Mouse (Mus musculus): ENCODE results near the gene Ptprq.

Gene Ptprq

DNA sequence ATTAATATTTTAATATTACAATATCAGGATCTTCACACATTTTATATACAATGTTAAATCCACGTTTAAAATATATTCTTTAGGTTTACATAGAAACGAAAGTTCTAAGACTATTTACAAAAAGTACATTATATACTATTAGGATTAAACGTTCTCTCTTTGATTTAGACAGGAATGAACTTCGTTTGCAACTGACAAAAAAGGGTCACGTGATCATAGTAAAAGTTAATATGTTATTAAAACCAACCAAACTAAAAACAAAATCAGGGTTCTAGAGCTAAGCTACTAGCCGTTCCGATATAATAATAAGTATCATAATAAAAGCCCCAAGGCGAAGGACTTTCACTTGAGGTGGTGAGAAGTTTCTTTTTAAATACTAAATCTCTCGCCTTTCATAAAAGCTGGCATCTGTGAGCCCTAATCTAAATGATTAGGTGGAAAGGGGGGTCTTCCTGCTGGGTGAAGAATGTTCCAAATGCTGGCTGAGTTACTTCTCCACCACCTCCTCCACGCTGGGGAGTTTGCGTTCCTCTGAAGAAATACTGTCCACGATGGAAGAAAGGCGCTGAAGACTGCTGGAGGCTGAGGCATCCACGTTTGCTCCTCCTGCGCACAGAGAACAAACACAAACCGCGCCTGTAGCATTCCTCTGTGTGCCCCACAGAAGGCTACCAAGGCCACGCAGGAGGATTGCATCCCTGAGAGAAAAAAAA, 226.8 kb downstream of the Ptprq start:
- DNase-seq (ENCODE audit: low spot score in 2 of 2): no peak

GRCm38 (mm10) chr10:107488654-107489315, 231.1 kb downstream of the Ptprq start:
- no peak for DNase-seq (ENCODE audit: low spot score in 2 of 2)

GRCm38 (mm10) chr10:107486770-107487169, 233.1 kb downstream of the Ptprq start:
- no peak for DNase-seq (ENCODE audit: low spot score in 2 of 2)

DNA sequence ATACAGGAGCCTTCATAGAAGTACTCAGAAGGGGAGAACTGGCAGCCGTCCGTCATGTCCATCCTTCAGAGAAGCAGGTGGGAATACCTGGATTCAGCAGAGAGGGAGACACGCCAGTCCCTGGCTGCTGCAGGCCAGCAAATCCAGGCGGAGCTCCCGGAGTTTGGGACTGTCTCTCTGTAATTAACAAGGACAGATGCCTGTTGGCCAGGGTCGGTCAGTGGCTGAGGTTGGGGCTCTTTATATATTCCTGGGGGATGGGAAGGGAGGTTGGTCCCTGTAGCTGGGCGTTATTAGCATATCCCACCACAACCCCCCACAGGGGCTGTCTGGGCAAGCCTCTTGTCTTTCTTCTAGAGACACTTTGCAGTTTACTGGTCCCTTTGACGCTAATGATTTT, 234.0 kb downstream of the Ptprq start, which contains the start of gene Myf5:
Gene Myf5 (minus strand): TSS at position 265 of the 400 bp plus-strand sequence.
- no peak for DNase-seq (ENCODE audit: low spot score in 2 of 2)

- DNase-seq (ENCODE audit: low spot score in 2 of 2): no peak
Measured at GRCm38 (mm10) chr10:107484050-107484449, 235.8 kb downstream of the Ptprq start.

- no peak for DNase-seq (ENCODE audit: low spot score in 2 of 2)
Measured at GRCm38 (mm10) chr10:107473497-107473896, 246.4 kb downstream of the Ptprq start.

DNA sequence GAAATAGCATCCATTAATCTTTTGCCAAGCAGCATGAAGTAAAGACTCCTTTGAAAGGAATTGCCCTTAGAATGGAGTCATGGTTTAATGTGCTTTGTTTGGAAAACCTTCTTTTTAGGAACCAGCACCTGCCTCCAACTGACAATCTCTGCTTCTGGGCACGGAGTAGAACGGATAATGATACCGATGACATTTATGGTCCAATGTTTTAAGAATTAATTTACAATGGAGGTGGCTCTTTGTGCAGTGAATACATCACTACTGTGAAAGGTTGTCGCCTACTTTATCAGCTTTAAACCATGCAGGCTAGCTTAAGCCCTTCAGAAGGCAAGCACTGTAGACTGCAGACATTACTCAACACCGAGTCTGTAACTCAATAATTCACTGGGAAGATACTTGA, 248.1 kb downstream of the Ptprq start:
- no peak for DNase-seq (ENCODE audit: low spot score in 2 of 2)

- no peak for DNase-seq (ENCODE audit: low spot score in 2 of 2)
Measured at GRCm38 (mm10) chr10:107467819-107468218, 252.0 kb downstream of the Ptprq start.

All from heart, adult 9 months (tissue).